Mouse (Mus musculus) heart, embryonic 11.5 days (tissue): ENCODE measurements around the gene Tgtp1. TPM values are rescaled to one million over a fixed set of nuclear protein-coding genes. Genes with fewer than 3 reads are reported as not detected.
"Not testable (repeated sequence)": the region's sequence is repeated elsewhere in the genome, so short reads cannot be mapped to it uniquely, and the experiment has no call there.

Experiments used
- ATAC-seq: fragments of 200-750 bp; cut with Nextera tagmentation; replicated peaks from 2 replicates; pipeline ENCODE4 v1.8.0; 2017; ENCODE audit warnings: moderate library complexity; ENCODE audit not compliant: insufficient number of reproducible peaks, low FRiP score, low TSS enrichment
- H3K27ac ChIP-seq: fragments of 300-500 bp; sonication (generic); 2 replicates; pipeline ENCODE4 v1.5.1; 2014; ENCODE audit warnings: mild to moderate bottlenecking, low read depth, low read length
- H3K27me3 ChIP-seq: fragments of 300-500 bp; sonication (generic); 2 replicates; pipeline ENCODE4 v1.6.1; 2014; ENCODE audit warnings: mild to moderate bottlenecking, low read length, mixed read lengths; ENCODE audit not compliant: control insufficient read depth, insufficient read depth
- H3K36me3 ChIP-seq: fragments of 300-500 bp; sonication (generic); 2 replicates; pipeline ENCODE4 v1.6.1; 2014; ENCODE audit warnings: mild to moderate bottlenecking, low read length, moderate library complexity, mixed read lengths; ENCODE audit not compliant: control insufficient read depth, insufficient read depth
- H3K4me1 ChIP-seq: fragments of 300-500 bp; sonication (generic); 2 replicates; pipeline ENCODE4 v1.6.1; 2014; ENCODE audit warnings: low read length; ENCODE audit not compliant: control insufficient read depth, insufficient read depth
- H3K4me2 ChIP-seq: fragments of 300-500 bp; sonication (generic); 2 replicates; pipeline ENCODE4 v1.6.1; 2014; ENCODE audit warnings: mild to moderate bottlenecking, moderate library complexity
- H3K4me3 ChIP-seq: fragments of 300-500 bp; sonication (generic); 2 replicates; pipeline ENCODE4 v1.5.1; 2014; ENCODE audit warnings: low read depth, low read length
- H3K9ac ChIP-seq: fragments of 300-500 bp; sonication (generic); 2 replicates; pipeline ENCODE4 v1.6.1; 2014; ENCODE audit warnings: mild to moderate bottlenecking, low read depth, low read length, moderate library complexity
- H3K9me3 ChIP-seq: fragments of 300-500 bp; sonication (generic); replicated peaks from 2 replicates; pipeline ENCODE4 v1.6.1; 2016; ENCODE audit warnings: low read length; ENCODE audit not compliant: control insufficient read depth
- WGBS: fragments of 180-500 bp; shearing (Covaris S2); extraction: QIAGEN DNeasy Blood & Tissue Kit; methylation state at CpG from one replicate; pipeline ENCODE4 v1.1.7; 2014; ENCODE audit not compliant: insufficient replicate concordance; 5-methylcytosine and 5-hydroxymethylcytosine counted together
- polyA plus RNA-seq: library from polyadenylated mRNA; unstranded; fragments of >200 nt; fragmentation: Nextera tagmentation; extraction: Ambion mirVana; gene quantifications from 2 replicates; pipeline ENCODE4 v1.2.1, GENCODE M21; 2014

Tgtp1 gene
- not detected in 2 replicates for polyA plus RNA-seq

- WGBS = 42% methylated on average over 2 of the region's 2 CpGs
- H3K4me3 ChIP-seq, H3K9me3 ChIP-seq, H3K27me3 ChIP-seq, H3K27ac ChIP-seq, H3K4me2 ChIP-seq, H3K9ac ChIP-seq, ATAC-seq, H3K36me3 ChIP-seq, H3K4me1 ChIP-seq: not testable (repeated sequence)
Observed at GRCm38 (mm10) chr11:48994018-48994417, at the start of gene Tgtp1. Tgtp1 (minus strand) TSS chr11:48994172.

DNA sequence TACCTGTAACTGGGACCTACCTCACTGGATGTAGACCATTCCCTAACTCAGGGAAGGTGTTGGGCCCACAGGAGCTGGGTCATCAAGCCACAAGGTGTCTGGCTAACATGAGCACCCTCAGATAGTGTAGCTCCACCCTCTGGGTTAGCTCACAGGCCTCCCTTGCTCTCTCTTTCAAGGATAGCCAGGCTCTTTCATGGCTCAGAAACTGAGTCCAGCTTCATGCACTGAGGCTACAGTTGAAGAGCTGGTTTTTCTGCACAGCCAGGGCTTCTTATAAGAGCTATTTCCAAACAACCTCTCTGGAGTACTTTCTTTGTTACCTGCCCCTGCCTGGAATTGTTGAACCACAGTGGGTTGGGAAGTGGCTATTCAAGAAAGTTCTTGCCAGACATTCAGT lies 18.1 kb upstream of the Tgtp1 start:
- not testable (repeated sequence) for H3K4me3 ChIP-seq, ATAC-seq, H3K4me2 ChIP-seq, H3K27me3 ChIP-seq, H3K36me3 ChIP-seq, H3K9me3 ChIP-seq, H3K9ac ChIP-seq, H3K4me1 ChIP-seq, H3K27ac ChIP-seq

GRCm38 (mm10) chr11:49006785-49007184 lies 12.8 kb upstream of the Tgtp1 start:
- not testable (repeated sequence) for H3K27me3 ChIP-seq, H3K4me2 ChIP-seq, H3K36me3 ChIP-seq, H3K4me3 ChIP-seq, ATAC-seq, H3K9me3 ChIP-seq, H3K27ac ChIP-seq, H3K4me1 ChIP-seq, H3K9ac ChIP-seq
- 25% methylated on average over 1 of the region's 1 CpGs for WGBS

DNA sequence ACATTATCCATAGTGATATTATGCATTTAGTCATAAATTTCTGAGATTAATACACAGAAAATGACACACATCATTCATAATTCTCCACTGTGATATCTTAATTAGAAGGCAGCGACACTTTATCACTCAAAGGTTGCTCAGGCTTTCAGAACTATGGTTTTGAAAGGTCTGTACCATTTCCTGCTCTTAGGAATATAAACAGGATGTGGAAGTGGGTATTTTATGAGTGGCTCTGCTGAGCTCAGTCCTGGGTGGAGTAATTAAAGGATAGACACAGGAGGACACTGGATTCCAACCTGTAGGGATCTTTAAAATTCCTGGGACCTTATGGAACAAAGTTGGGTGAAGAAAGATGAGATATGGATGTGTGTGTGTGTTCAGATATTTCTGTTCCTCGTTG lies 12.3 kb upstream of the Tgtp1 start:
- H3K4me2 ChIP-seq, H3K36me3 ChIP-seq, H3K27me3 ChIP-seq, H3K9me3 ChIP-seq, H3K4me3 ChIP-seq, H3K27ac ChIP-seq, ATAC-seq, H3K4me1 ChIP-seq, H3K9ac ChIP-seq: not testable (repeated sequence)
- WGBS = 43% methylated on average over 2 of the region's 2 CpGs

- ATAC-seq, H3K4me1 ChIP-seq, H3K4me2 ChIP-seq, H3K9me3 ChIP-seq, H3K36me3 ChIP-seq, H3K9ac ChIP-seq, H3K27me3 ChIP-seq, H3K4me3 ChIP-seq, H3K27ac ChIP-seq: not testable (repeated sequence)
- 55% methylated on average over 1 of the region's 1 CpGs for WGBS
Observed at GRCm38 (mm10) chr11:49000411-49000810, 6.4 kb upstream of the Tgtp1 start.

DNA sequence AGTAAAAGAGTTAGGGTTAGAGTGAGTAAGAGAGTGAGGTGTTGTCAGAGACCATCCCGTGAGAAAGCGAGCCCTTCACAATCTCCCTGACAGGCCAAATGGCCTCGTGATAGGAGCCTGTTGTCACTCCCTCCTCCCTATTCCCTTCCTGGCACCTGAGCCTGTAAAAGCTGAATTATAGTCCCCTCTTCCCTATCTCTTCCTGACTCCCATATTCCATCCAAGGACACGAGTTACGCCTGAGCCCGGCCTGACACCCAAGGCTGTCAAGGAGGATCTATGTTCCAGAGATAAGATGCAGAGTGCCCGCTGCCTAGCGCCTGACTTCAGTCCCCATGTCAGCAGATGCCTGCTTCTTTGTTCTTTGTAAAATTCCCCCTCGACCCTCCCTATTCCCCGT lies 676 bp downstream of the Tgtp1 start:
- WGBS = 15% methylated on average over 10 of the region's 10 CpGs
- H3K36me3 ChIP-seq, H3K27me3 ChIP-seq, H3K4me1 ChIP-seq, H3K4me3 ChIP-seq, H3K27ac ChIP-seq, H3K9ac ChIP-seq, H3K4me2 ChIP-seq, ATAC-seq, H3K9me3 ChIP-seq: not testable (repeated sequence)

GRCm38 (mm10) chr11:48991740-48992520 lies 2.0 kb downstream of the Tgtp1 start, which contains the start of gene Gm12185:
Gm12185 (minus strand) TSS chr11:48992226.
- WGBS = 48% methylated on average over 4 of the region's 4 CpGs
- not testable (repeated sequence) for ATAC-seq, H3K9ac ChIP-seq, H3K36me3 ChIP-seq, H3K9me3 ChIP-seq, H3K27me3 ChIP-seq, H3K27ac ChIP-seq, H3K4me2 ChIP-seq, H3K4me1 ChIP-seq, H3K4me3 ChIP-seq

GRCm38 (mm10) chr11:48989981-48990380 lies 4.0 kb downstream of the Tgtp1 start:
- not testable (repeated sequence) for ATAC-seq, H3K9ac ChIP-seq, H3K9me3 ChIP-seq, H3K36me3 ChIP-seq, H3K27ac ChIP-seq, H3K4me3 ChIP-seq, H3K4me2 ChIP-seq, H3K4me1 ChIP-seq, H3K27me3 ChIP-seq
- WGBS = 76% methylated on average over 1 of the region's 2 CpGs

GRCm38 (mm10) chr11:48988219-48988618 lies 5.8 kb downstream of the Tgtp1 start:
- H3K4me1 ChIP-seq, H3K9me3 ChIP-seq, H3K27me3 ChIP-seq, H3K36me3 ChIP-seq, H3K4me2 ChIP-seq, H3K27ac ChIP-seq, H3K9ac ChIP-seq, ATAC-seq, H3K4me3 ChIP-seq: not testable (repeated sequence)
- 75% methylated on average over 2 of the region's 3 CpGs for WGBS
